Mouse (Mus musculus) erythroblast, embryonic 14.5 days (primary cell): ENCODE measurements around the gene Tvp23b.

Experiments used
- GATA1 ChIP-seq: IDR thresholded peaks from 2 replicates; pipeline ENCODE4 v1.6.1; 2012; ENCODE audit warnings: low read length, inconsistent platforms, mixed read lengths
- TAL1 ChIP-seq: IDR thresholded peaks from 3 replicates; pipeline ENCODE4 v1.6.1; 2012; ENCODE audit warnings: low read length, inconsistent platforms, mixed read lengths

- TF ChIP-seq TAL1, result no peak
- no peak for TF ChIP-seq GATA1
These were observed 58.7 kb downstream of the Tvp23b start for GRCm38 (mm10) chr11:62937986-62938385.
